Mouse (Mus musculus): Measurements from ENCODE around the gene Ppp6r2.

- TF ChIP-seq CTCF (IDR thresholded peaks at IDR 0.05; ENCODE audit: low read depth) (no peak), EP300 (IDR thresholded peaks at IDR 0.05; ENCODE audit: low read depth) (no peak)
These were observed 3.6 kb downstream of the Ppp6r2 start for GRCm38 (mm10) chr15:89214953-89215352.

Data from heart, postnatal 0 days (tissue).